Mouse (Mus musculus) thymus, adult 2 months (tissue): ENCODE measurements at regions not wholly inside any gene's neighbourhood (a gene's known extent, or its start where the extent isn't known, plus 50 kb on each side); places are given as distances from the start of the nearest gene placed in this dataset.

Source experiments
- DNase-seq: peaks from one replicate; pipeline ENCODE4 v3.0.0; 2021
- H3K27ac ChIP-seq: fragments of 200-500 bp; 2 replicates; pipeline ENCODE4 v1.5.1; 2012; ENCODE audit warnings: low read length, control low read depth; ENCODE audit not compliant: control insufficient read depth, insufficient read depth
- H3K27me3 ChIP-seq: fragments of 200-500 bp; 2 replicates; pipeline ENCODE4 v1.6.1; 2012; ENCODE audit warnings: mild to moderate bottlenecking, low read length, moderate library complexity, mixed read lengths; ENCODE audit not compliant: control insufficient read depth, insufficient read depth
- H3K36me3 ChIP-seq: fragments of 200-500 bp; 2 replicates; pipeline ENCODE4 v1.6.1; 2012; ENCODE audit warnings: mild to moderate bottlenecking, low read length, moderate library complexity; ENCODE audit not compliant: control insufficient read depth, insufficient read depth
- H3K4me1 ChIP-seq: fragments of 200-500 bp; replicated peaks from 2 replicates; pipeline ENCODE4 v1.6.1; 2012; ENCODE audit warnings: low read length; ENCODE audit not compliant: control insufficient read depth, insufficient read depth
- H3K4me3 ChIP-seq: fragments of 200-500 bp; 2 replicates; pipeline ENCODE4 v1.5.1; 2012; ENCODE audit warnings: mild to moderate bottlenecking, low read length, control low read depth, moderate library complexity; ENCODE audit not compliant: control insufficient read depth, insufficient read depth
- CTCF ChIP-seq: fragments of 200-500 bp; IDR thresholded peaks from 2 replicates; pipeline ENCODE4 v1.5.1; 2012; ENCODE audit warnings: mild to moderate bottlenecking, control low read depth, low read length, moderate library complexity, borderline replicate concordance; ENCODE audit not compliant: control insufficient read depth, poor library complexity, insufficient read depth; ENCODE audit errors: extremely low read depth
- POLR2A ChIP-seq: fragments of 200-500 bp; IDR thresholded peaks from 2 replicates; pipeline ENCODE4 v1.6.1; 2012; ENCODE audit warnings: mild to moderate bottlenecking, low read length, control low read depth, moderate library complexity; ENCODE audit not compliant: control insufficient read depth, poor library complexity, insufficient read depth; ENCODE audit errors: extremely low read depth
- WGBS: fragments of 180-500 bp; shearing (Covaris S2); methylation state at CpG from one replicate; pipeline ENCODE4 v1.1.7; 2018; 5-methylcytosine and 5-hydroxymethylcytosine counted together

DNA sequence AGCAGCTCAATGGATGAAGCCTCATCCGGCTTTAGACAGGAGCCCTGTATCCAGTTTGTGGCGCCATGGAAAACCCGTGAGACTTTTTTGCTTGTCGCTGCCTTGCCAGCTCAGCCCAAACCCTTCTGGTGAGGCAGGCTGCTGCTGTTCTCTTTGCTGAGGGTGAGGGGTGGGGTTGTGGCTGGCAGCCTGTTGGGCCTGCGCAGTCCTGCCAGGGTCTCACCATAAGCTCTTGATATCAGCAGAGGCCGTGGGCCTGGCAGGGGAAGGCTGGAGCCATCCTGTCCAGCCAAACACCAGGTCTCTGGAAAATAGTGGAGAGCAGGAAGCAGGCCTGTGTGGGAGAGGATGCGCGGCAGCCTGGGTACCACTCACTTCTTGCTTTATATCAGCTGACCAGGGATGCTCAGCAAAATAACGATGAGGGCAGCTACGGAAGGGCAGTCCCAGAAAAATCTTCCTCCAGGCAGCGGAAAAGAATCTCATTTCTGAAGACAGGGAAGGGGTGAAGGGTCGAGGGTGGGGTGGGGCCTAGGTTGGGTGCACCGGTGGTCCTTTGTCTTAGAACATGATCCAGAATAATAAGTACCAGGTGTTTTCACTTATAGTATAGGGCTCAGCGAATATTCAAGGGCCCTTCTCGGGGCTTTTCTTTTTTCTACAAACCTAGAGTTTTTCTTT, 73.4 kb upstream of the Medag start:
- WGBS, result 94% methylated on average over 15 of the region's 15 CpGs
- no peaks in the 10 kb centered on the region for H3K27me3 ChIP-seq
- H3K4me3 ChIP-seq, result no peak overlapping the region
- H3K27ac ChIP-seq, result peak overlapping the region; percentile 26; the same call in 1 of the 2 replicates
- no peaks in the 10 kb centered on the region for H3K36me3 ChIP-seq
- peaks cover 33% of the 10 kb centered on the region for H3K4me1 ChIP-seq
- TF ChIP-seq CTCF (no peak), POLR2A (no peak)
- no peak for DNase-seq

DNA sequence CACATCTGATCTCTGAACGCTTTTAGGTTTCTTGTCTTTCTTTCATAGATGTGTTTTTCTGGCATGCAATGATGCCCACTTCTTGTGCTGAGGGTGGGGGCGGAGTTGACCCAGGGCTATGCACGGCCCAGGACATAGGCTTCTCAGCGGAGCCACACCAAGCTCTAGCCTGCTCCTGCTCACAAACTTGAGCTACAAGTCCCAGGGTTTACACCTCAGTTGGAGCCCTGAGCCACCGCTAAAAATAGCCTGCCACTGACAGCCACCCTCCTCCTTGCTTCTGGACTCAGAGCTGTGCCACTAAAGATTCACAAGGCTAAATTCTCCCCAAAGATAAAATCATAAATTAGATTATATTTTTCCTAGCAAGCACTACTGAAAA, 72.9 kb upstream of the Medag start:
- DNase-seq, result no peak
- 81% methylated on average over 5 of the region's 5 CpGs for WGBS
- no peak overlapping the region for H3K4me3 ChIP-seq
- H3K27ac ChIP-seq, result peak overlapping the region; percentile 26; the same call in 1 of the 2 replicates
- H3K27me3 ChIP-seq, result no peaks in the 10 kb centered on the region
- TF ChIP-seq POLR2A (no peak), CTCF (no peak)
- peaks cover 33% of the 10 kb centered on the region for H3K4me1 ChIP-seq
- no peaks in the 10 kb centered on the region for H3K36me3 ChIP-seq

DNA sequence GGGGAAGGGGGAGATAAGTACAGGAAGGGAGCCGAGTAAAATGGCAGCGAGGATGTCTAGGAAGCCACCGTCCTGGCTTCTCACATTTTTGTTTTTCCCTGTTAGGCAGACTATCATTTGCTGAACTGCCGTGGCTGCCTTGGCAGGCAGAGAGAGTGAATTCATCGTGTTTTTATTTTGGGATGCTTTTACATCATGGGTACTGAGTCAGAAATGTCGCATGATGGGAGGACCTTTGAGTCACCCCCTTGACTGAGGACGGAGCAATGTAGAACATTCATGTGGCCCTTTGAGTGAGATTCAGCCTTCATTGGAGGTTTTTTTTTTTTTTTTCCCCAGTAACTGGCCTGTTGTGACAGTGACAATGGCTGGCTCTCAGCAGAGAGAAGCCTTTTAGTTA, 71.2 kb upstream of the Medag start:
- Histone ChIP-seq H3K27ac (no peak overlapping the region), H3K27me3 (no peaks in the 10 kb centered on the region), H3K4me3 (no peak overlapping the region), H3K36me3 (no peaks in the 10 kb centered on the region), H3K4me1 (peaks cover 24% of the 10 kb centered on the region)
- 95% methylated on average over 7 of the region's 7 CpGs for WGBS
- no peak for DNase-seq
- TF ChIP-seq POLR2A (no peak), CTCF (no peak)

DNA sequence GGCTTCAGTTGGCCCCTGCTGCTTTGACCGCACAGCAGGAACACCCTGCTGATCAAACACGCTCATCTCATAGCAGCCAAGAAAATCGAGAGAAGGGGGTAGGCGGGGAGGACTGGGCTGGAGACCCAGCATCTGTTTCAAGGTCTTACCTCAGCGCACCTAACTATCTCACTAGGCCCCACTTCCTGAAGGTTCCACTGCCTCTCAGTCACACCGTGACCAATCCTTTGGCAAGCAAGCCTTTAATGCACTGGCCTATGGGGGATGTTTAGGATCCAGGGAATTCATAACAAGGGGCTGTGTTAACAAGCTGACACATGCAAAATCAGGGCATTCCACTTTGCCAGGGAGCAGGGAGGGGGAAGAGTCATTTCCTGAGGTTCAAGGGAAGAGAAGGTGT, 70.1 kb upstream of the Medag start:
- H3K4me3 ChIP-seq, result no peak overlapping the region
- no peak overlapping the region for H3K27ac ChIP-seq
- 93% methylated on average over 6 of the region's 6 CpGs for WGBS
- H3K27me3 ChIP-seq, result no peaks in the 10 kb centered on the region
- TF ChIP-seq CTCF (no peak), POLR2A (no peak)
- DNase-seq, result no peak
- H3K4me1 ChIP-seq, result peaks cover 15% of the 10 kb centered on the region
- no peaks in the 10 kb centered on the region for H3K36me3 ChIP-seq

DNA sequence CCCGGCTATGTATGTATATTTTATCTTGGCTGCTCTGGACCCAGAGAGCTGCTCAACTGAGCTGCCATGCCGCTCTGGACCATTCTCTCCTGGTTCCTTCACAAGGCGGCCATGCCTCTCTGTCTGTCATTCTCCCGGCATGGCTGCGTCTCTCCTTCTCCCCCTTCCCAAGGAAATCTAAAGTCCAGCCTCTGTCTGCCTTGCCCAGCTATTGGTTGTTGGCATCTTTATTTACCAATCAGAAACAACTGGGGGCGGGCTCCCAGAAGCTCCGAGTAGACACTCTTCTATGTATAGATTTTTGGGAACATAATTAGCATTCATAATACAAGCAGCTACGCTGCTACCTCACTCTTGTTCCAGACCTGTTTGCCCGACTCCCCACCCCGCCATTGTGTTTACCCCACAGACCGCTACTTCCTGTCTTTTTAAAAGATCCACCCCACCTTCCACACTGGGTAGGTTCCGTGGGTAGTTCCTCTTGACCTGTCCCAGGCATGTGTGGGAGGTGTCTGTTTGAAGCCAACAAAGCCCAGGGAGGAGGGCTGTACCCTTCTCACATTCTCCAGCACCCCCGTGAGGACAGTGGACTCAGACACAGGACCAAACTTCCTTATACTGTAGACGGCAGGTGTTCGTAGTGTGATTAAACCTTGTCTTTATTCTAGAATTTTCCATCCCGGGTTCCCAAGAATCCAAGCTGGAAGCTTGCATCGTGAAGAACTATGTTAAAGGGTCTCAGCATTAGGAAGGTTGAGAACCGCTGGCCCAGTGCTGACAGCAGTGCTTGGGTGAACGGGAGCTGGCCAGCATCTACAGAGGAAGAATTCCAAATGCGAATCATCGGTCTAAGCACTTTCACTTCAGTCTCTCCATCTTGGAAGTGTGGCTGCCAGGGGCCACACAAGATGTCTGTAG, 67.7 kb upstream of the Medag start:
- Histone ChIP-seq H3K27ac (no peak overlapping the region), H3K27me3 (no peaks in the 10 kb centered on the region), H3K4me1 (peaks cover 5% of the 10 kb centered on the region), H3K36me3 (no peaks in the 10 kb centered on the region), H3K4me3 (no peak overlapping the region)
- no peak for TF ChIP-seq POLR2A
- TF ChIP-seq CTCF, result no peak
- DNase-seq, result no peak
- WGBS, result 73% methylated on average over 21 of the region's 21 CpGs

DNA sequence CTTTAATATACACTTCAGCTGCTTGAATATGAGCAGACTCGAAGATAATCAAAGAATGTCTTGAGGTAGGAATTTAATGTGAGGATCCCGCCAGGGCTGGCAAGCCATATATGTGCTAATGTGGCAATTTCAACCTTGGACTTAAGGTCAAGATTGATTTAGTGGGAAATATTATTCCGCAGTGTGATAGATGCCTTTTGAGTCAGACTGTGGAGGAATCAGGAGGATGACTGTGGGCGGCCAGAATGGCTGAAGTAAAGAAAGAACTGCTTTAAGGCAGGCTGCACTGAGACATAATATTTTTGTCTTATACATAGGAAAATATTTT, 67.1 kb upstream of the Medag start:
- Histone ChIP-seq H3K4me1 (peaks cover 5% of the 10 kb centered on the region), H3K27me3 (no peaks in the 10 kb centered on the region), H3K4me3 (no peak overlapping the region), H3K36me3 (no peaks in the 10 kb centered on the region), H3K27ac (no peak overlapping the region)
- no peak for DNase-seq
- no peak for TF ChIP-seq POLR2A
- TF ChIP-seq CTCF, result no peak
- 96% methylated on average over 4 of the region's 4 CpGs for WGBS

DNA sequence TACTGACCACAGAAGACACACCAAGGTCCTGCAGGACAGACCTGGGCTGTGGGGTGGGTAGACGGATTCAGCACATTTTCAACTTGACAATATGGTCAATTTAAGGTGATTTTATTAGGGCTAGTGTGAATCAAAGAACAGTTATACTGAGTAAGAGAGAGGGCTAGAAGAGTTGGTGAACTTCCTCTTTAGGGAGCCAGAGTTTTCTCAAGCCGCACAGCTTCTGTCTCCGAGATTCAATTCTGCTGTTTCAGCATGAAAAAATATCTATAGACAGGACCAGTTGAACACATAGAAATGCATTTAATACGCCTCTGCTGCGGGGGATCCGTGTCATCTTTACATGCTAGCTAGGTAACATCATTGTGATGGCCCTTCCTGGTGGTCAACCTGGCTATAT, 66.4 kb upstream of the Medag start:
- no peak overlapping the region for H3K27ac ChIP-seq
- H3K27me3 ChIP-seq, result no peaks in the 10 kb centered on the region
- peaks cover 5% of the 10 kb centered on the region for H3K4me1 ChIP-seq
- H3K4me3 ChIP-seq, result no peak overlapping the region
- DNase-seq, result no peak
- 73% methylated on average over 6 of the region's 6 CpGs for WGBS
- TF ChIP-seq POLR2A (no peak), CTCF (no peak)
- H3K36me3 ChIP-seq, result no peaks in the 10 kb centered on the region
